Mouse (Mus musculus): ENCODE data around the gene Nfic. TPM values are rescaled to one million over a fixed set of nuclear protein-coding genes. Genes with fewer than 3 reads are reported as not detected.

Nfic gene
- polyA plus RNA-seq, 1 experiment = 6.1 TPM

- 0 out of 2 replicates have a peak, but pooled peaks have one; percentile 15 for TF ChIP-seq EP300 (IDR thresholded peaks at IDR 0.05; ENCODE audit: insufficient read depth, low read depth, low read length)
- TF ChIP-seq POLR2A (IDR thresholded peaks at IDR 0.05; ENCODE audit: insufficient read depth, low read length) = no peak
- TF ChIP-seq CTCF (IDR thresholded peaks at IDR 0.05; ENCODE audit: low read depth, low read length) = peak; percentile 75
- Histone ChIP-seq H3K27me3 (ENCODE audit: control insufficient read depth, insufficient read depth, low read length, poor library complexity, severe bottlenecking) (no peaks in the 10 kb centered on the region), H3K4me1 (ENCODE audit: control insufficient read depth, insufficient read depth, low read length) (peaks cover 2% of the 10 kb centered on the region), H3K27ac (ENCODE audit: insufficient read depth, low read length) (no peak overlapping the region), H3K9ac (ENCODE audit: low read depth, poor library complexity, severe bottlenecking) (no peak overlapping the region), H3K4me3 (ENCODE audit: low read depth, low read length) (no peak overlapping the region), H3K9me3 (replicated peaks; ENCODE audit: control insufficient read depth, insufficient read depth, low read length, poor library complexity, severe bottlenecking) (no peaks in the 10 kb centered on the region), H3K36me3 (ENCODE audit: control insufficient read depth, insufficient read depth, low read length, poor library complexity, severe bottlenecking) (peaks cover 9% of the 10 kb centered on the region)
Measured at GRCm38 (mm10) chr10:81483983-81484382, 28.5 kb upstream of the Nfic start.

- Histone ChIP-seq H3K27me3 (ENCODE audit: control insufficient read depth, insufficient read depth, low read length, poor library complexity, severe bottlenecking) (no peaks in the 10 kb centered on the region), H3K36me3 (ENCODE audit: control insufficient read depth, insufficient read depth, low read length, poor library complexity, severe bottlenecking) (peaks cover 4% of the 10 kb centered on the region; the same call in 1 of the 2 replicates), H3K4me1 (ENCODE audit: control insufficient read depth, insufficient read depth, low read length) (peaks cover 2% of the 10 kb centered on the region), H3K4me3 (ENCODE audit: low read depth, low read length) (peak within 1 kb of the TSS; percentile 85), H3K9me3 (replicated peaks; ENCODE audit: control insufficient read depth, insufficient read depth, low read length, poor library complexity, severe bottlenecking) (no peaks in the 10 kb centered on the region), H3K9ac (ENCODE audit: low read depth, poor library complexity, severe bottlenecking) (peak within 1 kb of the TSS; percentile 74), H3K27ac (ENCODE audit: insufficient read depth, low read length) (no peak within 1 kb of the TSS)
- peak; percentile 23 for TF ChIP-seq POLR2A (IDR thresholded peaks at IDR 0.05; ENCODE audit: insufficient read depth, low read length)
- TF ChIP-seq CTCF (IDR thresholded peaks at IDR 0.05; ENCODE audit: low read depth, low read length) = peak; percentile 46
- no peak for TF ChIP-seq EP300 (IDR thresholded peaks at IDR 0.05; ENCODE audit: insufficient read depth, low read depth, low read length)
Measured at GRCm38 (mm10) chr10:81482533-81482889, 27.1 kb upstream of the Nfic start, which contains the start of gene Celf5. TSS of gene Celf5 (minus strand) at chr10:81482709.

DNA sequence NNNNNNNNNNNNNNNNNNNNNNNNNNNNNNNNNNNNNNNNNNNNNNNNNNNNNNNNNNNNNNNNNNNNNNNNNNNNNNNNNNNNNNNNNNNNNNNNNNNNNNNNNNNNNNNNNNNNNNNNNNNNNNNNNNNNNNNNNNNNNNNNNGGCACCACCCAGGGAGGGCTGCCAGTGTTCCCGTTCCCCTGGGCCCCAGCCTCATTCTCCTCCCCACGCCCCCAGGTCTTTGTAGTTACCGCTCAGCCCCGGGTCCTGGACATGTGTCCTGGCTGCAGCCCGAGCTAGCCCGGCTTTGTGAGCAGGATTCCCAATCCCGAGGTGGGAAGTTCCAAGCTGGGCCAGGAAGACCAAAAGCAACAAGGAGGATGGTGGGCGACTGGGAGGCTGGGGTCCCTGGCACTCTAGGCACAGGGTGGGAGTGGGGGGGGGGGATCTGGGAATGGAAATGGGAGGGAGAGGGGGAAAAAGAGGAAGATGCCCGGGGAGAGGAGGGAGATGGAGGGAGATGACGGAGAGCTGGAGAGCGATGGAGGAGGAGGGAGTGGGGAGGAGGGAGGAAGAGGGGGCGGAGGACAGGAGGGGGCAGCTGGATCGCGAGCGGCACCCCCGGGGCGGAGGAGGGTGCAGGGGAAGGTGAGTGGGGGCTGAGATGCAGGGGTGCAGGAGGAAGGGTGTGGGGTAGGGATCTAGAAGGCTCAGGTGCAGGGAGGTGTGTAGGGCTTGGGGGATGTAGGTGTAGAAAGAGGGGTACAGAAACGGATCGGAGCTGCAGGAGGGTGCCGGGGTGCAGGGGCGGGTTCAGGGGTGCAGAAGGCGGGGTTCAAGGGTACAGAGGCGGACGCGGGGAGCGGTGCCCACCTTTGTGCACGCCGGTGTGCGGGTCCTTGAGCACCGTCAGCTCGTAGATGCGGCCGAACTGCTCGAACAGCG lies 26.4 kb upstream of the Nfic start:
- Histone ChIP-seq H3K4me3 (ENCODE audit: low read depth, low read length) (peak overlapping the region; percentile 85), H3K36me3 (ENCODE audit: control insufficient read depth, insufficient read depth, low read length, poor library complexity, severe bottlenecking) (no peaks in the 10 kb centered on the region), H3K27me3 (ENCODE audit: control insufficient read depth, insufficient read depth, low read length, poor library complexity, severe bottlenecking) (no peaks in the 10 kb centered on the region), H3K9me3 (replicated peaks; ENCODE audit: control insufficient read depth, insufficient read depth, low read length, poor library complexity, severe bottlenecking) (no peaks in the 10 kb centered on the region), H3K4me1 (ENCODE audit: control insufficient read depth, insufficient read depth, low read length) (peaks cover 2% of the 10 kb centered on the region), H3K27ac (ENCODE audit: insufficient read depth, low read length) (no peak overlapping the region), H3K9ac (ENCODE audit: low read depth, poor library complexity, severe bottlenecking) (peak overlapping the region; percentile 74)
- TF ChIP-seq EP300 (IDR thresholded peaks at IDR 0.05; ENCODE audit: insufficient read depth, low read depth, low read length) (no peak), POLR2A (IDR thresholded peaks at IDR 0.05; ENCODE audit: insufficient read depth, low read length) (no peak), CTCF (IDR thresholded peaks at IDR 0.05; ENCODE audit: low read depth, low read length) (no peak)

DNA sequence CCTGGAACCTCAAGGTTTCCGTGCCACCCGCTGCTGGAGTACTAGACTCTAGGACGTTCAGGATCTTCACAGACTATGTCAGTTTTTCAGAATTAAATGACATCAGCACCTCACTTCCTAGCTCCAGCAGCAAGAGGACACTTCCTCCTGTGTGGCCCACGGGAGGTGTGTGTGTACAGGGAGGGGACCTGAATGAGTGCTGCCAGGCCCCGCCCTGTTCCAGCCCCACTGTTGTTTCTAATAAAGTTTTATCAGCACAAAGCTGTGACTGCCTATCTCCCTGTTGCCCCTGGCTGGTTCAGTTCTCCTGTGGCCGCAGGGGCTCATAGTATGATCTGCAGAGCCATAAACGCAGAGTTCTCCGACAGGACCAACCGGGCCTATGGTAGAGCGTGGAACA lies 19.0 kb upstream of the Nfic start:
- no peaks in the 10 kb centered on the region for H3K9me3 ChIP-seq (replicated peaks; ENCODE audit: control insufficient read depth, insufficient read depth, low read length, poor library complexity, severe bottlenecking)
- H3K36me3 ChIP-seq (ENCODE audit: control insufficient read depth, insufficient read depth, low read length, poor library complexity, severe bottlenecking) = no peaks in the 10 kb centered on the region
- no peaks in the 10 kb centered on the region for H3K27me3 ChIP-seq (ENCODE audit: control insufficient read depth, insufficient read depth, low read length, poor library complexity, severe bottlenecking)
- H3K4me3 ChIP-seq (ENCODE audit: low read depth, low read length) = no peak overlapping the region
- H3K9ac ChIP-seq (ENCODE audit: low read depth, poor library complexity, severe bottlenecking) = no peak overlapping the region
- TF ChIP-seq EP300 (IDR thresholded peaks at IDR 0.05; ENCODE audit: insufficient read depth, low read depth, low read length) (no peak), CTCF (IDR thresholded peaks at IDR 0.05; ENCODE audit: low read depth, low read length) (no peak), POLR2A (IDR thresholded peaks at IDR 0.05; ENCODE audit: insufficient read depth, low read length) (no peak)
- H3K27ac ChIP-seq (ENCODE audit: insufficient read depth, low read length) = no peak overlapping the region
- H3K4me1 ChIP-seq (ENCODE audit: control insufficient read depth, insufficient read depth, low read length) = peaks cover 2% of the 10 kb centered on the region

GRCm38 (mm10) chr10:81473003-81473451 lies 17.6 kb upstream of the Nfic start:
- H3K9me3 ChIP-seq (replicated peaks; ENCODE audit: control insufficient read depth, insufficient read depth, low read length, poor library complexity, severe bottlenecking) = no peaks in the 10 kb centered on the region
- peak overlapping the region; percentile 21; the same call in 1 of the 2 replicates for H3K9ac ChIP-seq (ENCODE audit: low read depth, poor library complexity, severe bottlenecking)
- no peaks in the 10 kb centered on the region for H3K36me3 ChIP-seq (ENCODE audit: control insufficient read depth, insufficient read depth, low read length, poor library complexity, severe bottlenecking)
- no peak overlapping the region for H3K27ac ChIP-seq (ENCODE audit: insufficient read depth, low read length)
- TF ChIP-seq EP300 (IDR thresholded peaks at IDR 0.05; ENCODE audit: insufficient read depth, low read depth, low read length) (no peak), CTCF (IDR thresholded peaks at IDR 0.05; ENCODE audit: low read depth, low read length) (no peak), POLR2A (IDR thresholded peaks at IDR 0.05; ENCODE audit: insufficient read depth, low read length) (no peak)
- H3K4me1 ChIP-seq (ENCODE audit: control insufficient read depth, insufficient read depth, low read length) = peaks cover 2% of the 10 kb centered on the region
- peak overlapping the region; percentile 21; the same call in 1 of the 2 replicates for H3K4me3 ChIP-seq (ENCODE audit: low read depth, low read length)
- no peaks in the 10 kb centered on the region for H3K27me3 ChIP-seq (ENCODE audit: control insufficient read depth, insufficient read depth, low read length, poor library complexity, severe bottlenecking)

Data from ES-Bruce4 (cell line).